Comparison of ENCODE assay signal across 9 mouse cellular contexts in genomic region chr1:171256937-171257548, GRCm38 (mm10). TPM values are rescaled to one million over a fixed set of nuclear protein-coding genes. Genes with fewer than 3 reads are reported as not detected.
DNase-seq lines count a peak whose midpoint lies in the region; ATAC-seq and TF ChIP-seq lines count a peak whose summit lies in the region.
"Had no signal": no experiment of that assay in that cellular context is flagged by ENCODE, and none has a peak within 500 bp of the region (broad histone marks: within the 10 kb centered on the region; RNA-seq: fewer than 3 reads in every experiment).

No protein-coding gene starts in this region.

- peaks cover 0 to 5% of the 10 kb centered on the region in 2 experiments; a peak in 3 of 4 replicates for H3K27me3 ChIP-seq in MEL (ENCODE audit: control insufficient read depth in 1 of 2, insufficient read depth in 2 of 2, low read length in 2 of 2)

- ATAC-seq in monocyte, adult 5-6 weeks (replicated peaks; ENCODE audit: insufficient number of reproducible peaks, low FRiP score, low TSS enrichment, poor library complexity, severe bottlenecking) = peak; percentile 44; the same call in 1 of the 2 replicates

- intact Hi-C loops in gastrocnemius, postnatal 14 days (cut with DNase I; ENCODE audit: low total_unique reads) = loop anchor here (5.0 kb wide), 1 partner anchor 140 kb away; no protein-coding TSS in a partner anchor
- intact Hi-C loops in left cerebral cortex, postnatal 25 days (cut with DNase I) = loop anchor here (5.0 to 10.0 kb wide), 2 partner anchors 145 to 362 kb away; partner anchors contain the start of gene Cfap126

- peak; percentile 87 for TF ChIP-seq RAD21 in MEL (IDR thresholded peaks at IDR 0.05; ENCODE audit: low read depth, low read length)

- peak; percentile 54 to 67 for DNase-seq in left cerebral cortex, adult 18-20 months (ENCODE audit: low spot score in 2 of 2)
- DNase-seq in left cerebral cortex, adult 8-10 months (ENCODE audit: low spot score in 2 of 2) = no peak
- DNase-seq in MEL (ENCODE audit: low read depth, low spot score) = peak; percentile 85
- DNase-seq in cerebellum, postnatal 14 days = peak; percentile 76 to 81
- DNase-seq in gastrocnemius, postnatal 14 days = peak; percentile 55
- peak; percentile 62 to 71 for DNase-seq in left cerebral cortex, postnatal 25 days (ENCODE audit: low spot score in 2 of 2)
- DNase-seq in yolk sac, embryonic 10.5 days (ENCODE audit: low spot score) = no peak

- H3K79me2 ChIP-seq in MEL (ENCODE audit: control insufficient read depth, insufficient read depth, low read length, poor library complexity) = no peaks in the 10 kb centered on the region

- no peaks in the 10 kb centered on the region for H3K9me3 ChIP-seq in MEL (replicated peaks; ENCODE audit: insufficient read depth, low read length)
- H3K9me3 ChIP-seq: midbrain, embryonic 12.5 days had no signal

- no peak overlapping the region for H3K9ac ChIP-seq in MEL (ENCODE audit: control insufficient read depth, low read depth, low read length, poor library complexity, severe bottlenecking)
- H3K9ac ChIP-seq: midbrain, embryonic 12.5 days had no signal

- H3K27ac ChIP-seq in MEL (ENCODE audit: control insufficient read depth, low read depth, low read length) = no peak overlapping the region
- H3K27ac ChIP-seq: midbrain, embryonic 12.5 days had no signal

- no peak for TF ChIP-seq EP300 in MEL (IDR thresholded peaks at IDR 0.05; ENCODE audit: low read depth in 1 of 2, low read length in 2 of 2)

- TF ChIP-seq POLR2A in MEL (IDR thresholded peaks at IDR 0.05; ENCODE audit: control insufficient read depth in 1 of 2, insufficient read depth in 1 of 2, low read depth in 1 of 2, low read length in 2 of 2, poor library complexity in 1 of 2) = no peak

- peak; percentile 74 to 86 (median 78) for TF ChIP-seq CTCF in MEL (IDR thresholded peaks at IDR 0.05 in 2 of 3, conservative IDR thresholded peaks at IDR 0.05 in 1 of 3; ENCODE audit: control insufficient read depth in 1 of 3, insufficient read depth in 1 of 3, low read depth in 2 of 3, low read length in 3 of 3, poor library complexity in 1 of 3, severe bottlenecking in 1 of 3)

- no peaks in the 10 kb centered on the region for H3K36me3 ChIP-seq in MEL (ENCODE audit: control insufficient read depth in 1 of 2, insufficient read depth in 2 of 2, low read length in 2 of 2)
- H3K36me3 ChIP-seq: midbrain, embryonic 12.5 days had no signal

- no peaks in the 10 kb centered on the region for H3K4me1 ChIP-seq in MEL (ENCODE audit: control insufficient read depth in 1 of 2, insufficient read depth in 2 of 2, low read length in 2 of 2)

- H3K4me3 ChIP-seq in MEL (ENCODE audit: control insufficient read depth in 1 of 2, insufficient read depth in 1 of 2, low read depth in 2 of 2, low read length in 2 of 2) = peak overlapping the region; percentile 21 to 36; a peak in 1 of 4 replicates
- H3K4me3 ChIP-seq: midbrain, embryonic 12.5 days had no signal

TF ChIP-seq in MEL, 35 proteins besides CTCF, POLR2A, EP300 and RAD21:
- no peak for TF ChIP-seq NRF1 (IDR thresholded peaks at IDR 0.05; ENCODE audit: insufficient read depth, low read depth, low read length, poor library complexity, severe bottlenecking)
- no peak for TF ChIP-seq NELFE (IDR thresholded peaks at IDR 0.05; ENCODE audit: low read depth, low read length)
- TF ChIP-seq ETS1 (IDR thresholded peaks at IDR 0.05; ENCODE audit: low read depth, low read length) = no peak
- TF ChIP-seq USF1 (IDR thresholded peaks at IDR 0.05; ENCODE audit: low read depth, low read length) = no peak
- no peak for TF ChIP-seq MAZ (IDR thresholded peaks at IDR 0.05; ENCODE audit: low read depth, low read length)
- TF ChIP-seq MYC (IDR thresholded peaks at IDR 0.05; ENCODE audit: low read depth, low read length) = no peak
- TF ChIP-seq RCOR1 (IDR thresholded peaks at IDR 0.05; ENCODE audit: low read depth, low read length) = no peak
- no peak for TF ChIP-seq HCFC1 (IDR thresholded peaks at IDR 0.05; ENCODE audit: low read depth, low read length)
- no peak for TF ChIP-seq JUND (IDR thresholded peaks at IDR 0.05; ENCODE audit: low read depth, low read length)
- TF ChIP-seq SMC3 (IDR thresholded peaks at IDR 0.05; ENCODE audit: low read depth, low read length) = peak; percentile 87
- TF ChIP-seq MXI1 (IDR thresholded peaks at IDR 0.05; ENCODE audit: low read depth, low read length) = no peak
- no peak for TF ChIP-seq ZMIZ1 (IDR thresholded peaks at IDR 0.05; ENCODE audit: low read depth, low read length)
- TF ChIP-seq ZNF384 (IDR thresholded peaks at IDR 0.05; ENCODE audit: low read depth, low read length) = peak; percentile 74
- no peak for TF ChIP-seq UBTF (IDR thresholded peaks at IDR 0.05; ENCODE audit: borderline replicate concordance, insufficient read depth, low read depth, low read length)
- no peak for TF ChIP-seq BHLHE40 (IDR thresholded peaks at IDR 0.05; ENCODE audit: borderline replicate concordance, low read depth, low read length)
- TF ChIP-seq ELF1 (IDR thresholded peaks at IDR 0.05; ENCODE audit: low read depth, low read length) = no peak
- TF ChIP-seq USF2 (IDR thresholded peaks at IDR 0.05; ENCODE audit: borderline replicate concordance in 1 of 2, insufficient read depth in 1 of 2, low read depth in 1 of 2, low read length in 2 of 2) = no peak
- peak; percentile 53; the same call in 1 of the 2 replicates for TF ChIP-seq SIN3A (IDR thresholded peaks at IDR 0.05; ENCODE audit: low read length)
- no peak for TF ChIP-seq POLR2AphosphoS2 (IDR thresholded peaks at IDR 0.05; ENCODE audit: low read length)
- TF ChIP-seq CHD1 (IDR thresholded peaks at IDR 0.05; ENCODE audit: low read depth, low read length) = no peak
- TF ChIP-seq TAL1 (IDR thresholded peaks at IDR 0.05; ENCODE audit: low read length) = no peak
- TF ChIP-seq ZKSCAN1 (IDR thresholded peaks at IDR 0.05; ENCODE audit: low read depth, low read length) = no peak
- TF ChIP-seq ZC3H11A (IDR thresholded peaks at IDR 0.05; ENCODE audit: low read depth, low read length) = peak; percentile 89
- no peak for TF ChIP-seq GATA1 (IDR thresholded peaks at IDR 0.05; ENCODE audit: low read depth, low read length)
- TF ChIP-seq GABPA (IDR thresholded peaks at IDR 0.05; ENCODE audit: low read depth, low read length) = no peak
- peak; percentile 36; the same call in 1 of the 2 replicates for TF ChIP-seq TBP (IDR thresholded peaks at IDR 0.05; ENCODE audit: low read depth, low read length)

RNA-seq across cellular contexts. Expression of gene Ndufs2, which starts 5.9 kb away (rescaled TPM):
- total RNA-seq in left cerebral cortex, adult 18-20 months (2021) = 100 to 1,000 TPM; 280 to 286 TPM
- 100 to 1,000 TPM; 285 to 306 (median 298) TPM for total RNA-seq in left cerebral cortex, adult 8-10 months (2022)
- total RNA-seq in MEL (2012; rRNA removed) = 164 and 169 TPM in 2 replicates
- 100 to 1,000 TPM; 292 to 415 TPM for polyA plus RNA-seq in MEL (2012; ENCODE audit: insufficient read depth in 1 of 2, insufficient read length in 2 of 2, low read depth in 1 of 2, low replicate concordance in 2 of 2, missing spikeins in 1 of 2)
- 100 to 1,000 TPM; 580 to 737 TPM for total RNA-seq in gastrocnemius, postnatal 14 days (2021)
- 100 to 1,000 TPM; 258 to 278 TPM for total RNA-seq in left cerebral cortex, postnatal 25 days (2021)
- total RNA-seq in monocyte, adult 5-6 weeks (2017) = 172 to 231 TPM (median 231 TPM) in 3 replicates

RNA-seq across cellular contexts. Expression of gene Adamts4, which starts 6.8 kb away (rescaled TPM):
- 1 to 10 TPM; 5.9 to 8.9 TPM for total RNA-seq in left cerebral cortex, adult 18-20 months (2021)
- 10 to 100 TPM; 13.0 to 14.1 (median 13.3) TPM for total RNA-seq in left cerebral cortex, adult 8-10 months (2022)
- not detected in 2 replicates for total RNA-seq in MEL (2012; rRNA removed)
- under 1 TPM in 1 of 2 experiments, not detected in 1; 0.03 TPM for polyA plus RNA-seq in MEL (2012; ENCODE audit: insufficient read depth in 1 of 2, insufficient read length in 2 of 2, low read depth in 1 of 2, low replicate concordance in 2 of 2, missing spikeins in 1 of 2)
- 1 to 10 TPM; 2.4 to 3.1 TPM for total RNA-seq in gastrocnemius, postnatal 14 days (2021)
- total RNA-seq in left cerebral cortex, postnatal 25 days (2021) = 10 to 100 TPM; 10.9 to 12.8 TPM
- not detected in 3 replicates for total RNA-seq in monocyte, adult 5-6 weeks (2017)

RNA-seq across cellular contexts. Expression of gene B4galt3, which starts 13.1 kb away (rescaled TPM):
- total RNA-seq in left cerebral cortex, adult 18-20 months (2021) = 10 to 100 TPM; 64.3 to 71.8 TPM
- total RNA-seq in left cerebral cortex, adult 8-10 months (2022) = 10 to 100 TPM; 60.7 to 69.2 (median 63.4) TPM
- total RNA-seq in MEL (2012; rRNA removed) = 16.5 and 16.8 TPM in 2 replicates
- polyA plus RNA-seq in MEL (2012; ENCODE audit: insufficient read depth in 1 of 2, insufficient read length in 2 of 2, low read depth in 1 of 2, low replicate concordance in 2 of 2, missing spikeins in 1 of 2) = 10 to 100 TPM in 1 of 2 experiments, not detected in 1; 33.1 TPM
- 1 to 10 TPM; 5.9 to 9.4 TPM for total RNA-seq in gastrocnemius, postnatal 14 days (2021)
- total RNA-seq in left cerebral cortex, postnatal 25 days (2021) = 10 to 100 TPM; 58.1 to 63.6 TPM
- total RNA-seq in monocyte, adult 5-6 weeks (2017) = 32.4 to 35.5 TPM (median 34.3 TPM) in 3 replicates

RNA-seq across cellular contexts. Expression of gene Fcer1g, which starts 22.9 kb away (rescaled TPM):
- 10 to 100 TPM; 13.7 to 14.7 TPM for total RNA-seq in left cerebral cortex, adult 18-20 months (2021)
- 10 to 100 TPM in 3 of 4 experiments, 1 to 10 TPM in 1; 9.1 to 63.9 (median 28.2) TPM for total RNA-seq in left cerebral cortex, adult 8-10 months (2022)
- total RNA-seq in MEL (2012; rRNA removed) = 0.36 and 0.62 TPM in 2 replicates
- polyA plus RNA-seq in MEL (2012; ENCODE audit: insufficient read depth in 1 of 2, insufficient read length in 2 of 2, low read depth in 1 of 2, low replicate concordance in 2 of 2, missing spikeins in 1 of 2) = 1 to 10 TPM in 1 of 2 experiments, not detected in 1; 1.1 TPM
- total RNA-seq in gastrocnemius, postnatal 14 days (2021) = 1 to 10 TPM; 6.3 to 7.1 TPM
- 10 to 100 TPM; 14.9 to 15.1 TPM for total RNA-seq in left cerebral cortex, postnatal 25 days (2021)
- total RNA-seq in monocyte, adult 5-6 weeks (2017) = 875 to 1,050 TPM (median 955 TPM) in 3 replicates

RNA-seq across cellular contexts. Expression of gene Ppox, which starts 23.9 kb away (rescaled TPM):
- 10 to 100 TPM; 26.9 to 27.8 TPM for total RNA-seq in left cerebral cortex, adult 18-20 months (2021)
- 10 to 100 TPM; 29.1 to 35.0 (median 30.4) TPM for total RNA-seq in left cerebral cortex, adult 8-10 months (2022)
- 21.5 and 27.0 TPM in 2 replicates for total RNA-seq in MEL (2012; rRNA removed)
- 10 to 100 TPM in 1 of 2 experiments, not detected in 1; 63.6 TPM for polyA plus RNA-seq in MEL (2012; ENCODE audit: insufficient read depth in 1 of 2, insufficient read length in 2 of 2, low read depth in 1 of 2, low replicate concordance in 2 of 2, missing spikeins in 1 of 2)
- total RNA-seq in gastrocnemius, postnatal 14 days (2021) = 10 to 100 TPM in 1 of 2 experiments, 1 to 10 TPM in 1; 9.6 to 11.8 TPM
- 10 to 100 TPM; 19.9 to 29.4 TPM for total RNA-seq in left cerebral cortex, postnatal 25 days (2021)
- total RNA-seq in monocyte, adult 5-6 weeks (2017) = 9.2 to 14.2 TPM (median 11.1 TPM) in 3 replicates

Comparison
In these comparisons a context has a peak if more than half of its experiments do, and no peak if none do; other contexts are left out.
1. DNase-seq: peak in left cerebral cortex, adult 18-20 months (2 of 2), MEL (single experiment), cerebellum, postnatal 14 days (2 of 2), gastrocnemius, postnatal 14 days (single experiment) and left cerebral cortex, postnatal 25 days (2 of 2); none in left cerebral cortex, adult 8-10 months (0 of 2) and yolk sac, embryonic 10.5 days (single experiment).